Mouse (Mus musculus) hindbrain, embryonic 10.5 days (tissue): ENCODE measurements around the gene Ripk3. TPM values are rescaled to one million over a fixed set of nuclear protein-coding genes. Genes with fewer than 3 reads are reported as not detected.

ENCODE experiments used
- DNase-seq: peaks from one replicate; pipeline ENCODE4 v3.0.0-alpha.2; 2017; ENCODE audit warnings: low spot score
- H3K27ac ChIP-seq: fragments of 300-500 bp; sonication (generic); 2 replicates; pipeline ENCODE4 v1.5.1; 2016; ENCODE audit warnings: mild to moderate bottlenecking, moderate library complexity
- H3K27me3 ChIP-seq: fragments of 300-500 bp; sonication (generic); 2 replicates; pipeline ENCODE4 v1.6.1; 2016; ENCODE audit warnings: mild to moderate bottlenecking; ENCODE audit not compliant: poor library complexity, insufficient read depth, severe bottlenecking
- H3K36me3 ChIP-seq: fragments of 300-500 bp; sonication (generic); 2 replicates; pipeline ENCODE4 v1.6.1; 2016; ENCODE audit warnings: mild to moderate bottlenecking, moderate library complexity
- H3K4me1 ChIP-seq: fragments of 300-500 bp; sonication (generic); replicated peaks from 2 replicates; pipeline ENCODE4 v1.6.1; 2016; ENCODE audit warnings: mild to moderate bottlenecking
- H3K4me3 ChIP-seq: fragments of 300-500 bp; sonication (generic); 2 replicates; pipeline ENCODE4 v1.5.1; 2016; ENCODE audit warnings: mild to moderate bottlenecking, moderate library complexity
- H3K9me3 ChIP-seq: fragments of 300-500 bp; sonication (generic); 2 replicates; pipeline ENCODE4 v1.6.1; 2016; ENCODE audit warnings: mild to moderate bottlenecking, moderate library complexity
- WGBS: fragments of 180-500 bp; shearing (Covaris S2); methylation state at CpG from one replicate; pipeline ENCODE4 v1.1.7; 2016; 5-methylcytosine and 5-hydroxymethylcytosine counted together
- polyA plus RNA-seq: library from polyadenylated mRNA; unstranded; fragments of >200 nt; fragmentation: Nextera tagmentation; extraction: Ambion mirVana; gene quantifications from 2 replicates; pipeline ENCODE4 v1.2.1, GENCODE M21; 2016

Gene Ripk3
- polyA plus RNA-seq, 1 experiment from 2014 or later: 11.9 TPM

DNA sequence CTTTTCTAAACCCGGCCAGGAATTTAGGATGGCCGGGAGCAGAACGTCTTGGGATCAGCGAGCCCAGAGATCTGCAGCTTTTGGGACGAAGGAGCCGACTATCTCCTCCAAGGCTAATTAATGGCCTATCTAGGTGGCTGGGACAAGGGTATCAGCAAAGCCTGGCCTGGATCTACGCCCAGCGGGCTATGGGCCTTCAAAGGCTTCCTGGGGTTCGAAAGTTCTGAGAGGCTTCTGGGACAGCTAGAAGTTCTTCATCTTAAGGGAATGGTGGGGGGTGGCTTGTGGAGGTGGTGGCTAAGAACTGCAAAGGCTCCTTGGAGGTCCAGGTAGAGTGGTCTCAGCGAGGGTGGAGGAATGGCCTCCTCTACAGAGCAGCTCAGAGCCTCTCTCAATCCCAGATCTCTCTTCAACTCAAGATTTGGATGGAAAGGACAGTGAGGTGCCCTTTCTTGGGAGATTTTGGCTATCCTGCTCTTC lies 35.4 kb upstream of the Ripk3 start:
- H3K4me3 ChIP-seq: peak overlapping the region; percentile 70
- no peaks in the 10 kb centered on the region for H3K36me3 ChIP-seq
- peaks cover 62% of the 10 kb centered on the region for H3K4me1 ChIP-seq
- H3K27me3 ChIP-seq: peaks cover 38% of the 10 kb centered on the region
- under 1% methylated on average over 10 of the region's 10 CpGs for WGBS
- peak; percentile 72 for DNase-seq
- H3K27ac ChIP-seq: peak overlapping the region; percentile 96
- H3K9me3 ChIP-seq: no peaks in the 10 kb centered on the region

DNA sequence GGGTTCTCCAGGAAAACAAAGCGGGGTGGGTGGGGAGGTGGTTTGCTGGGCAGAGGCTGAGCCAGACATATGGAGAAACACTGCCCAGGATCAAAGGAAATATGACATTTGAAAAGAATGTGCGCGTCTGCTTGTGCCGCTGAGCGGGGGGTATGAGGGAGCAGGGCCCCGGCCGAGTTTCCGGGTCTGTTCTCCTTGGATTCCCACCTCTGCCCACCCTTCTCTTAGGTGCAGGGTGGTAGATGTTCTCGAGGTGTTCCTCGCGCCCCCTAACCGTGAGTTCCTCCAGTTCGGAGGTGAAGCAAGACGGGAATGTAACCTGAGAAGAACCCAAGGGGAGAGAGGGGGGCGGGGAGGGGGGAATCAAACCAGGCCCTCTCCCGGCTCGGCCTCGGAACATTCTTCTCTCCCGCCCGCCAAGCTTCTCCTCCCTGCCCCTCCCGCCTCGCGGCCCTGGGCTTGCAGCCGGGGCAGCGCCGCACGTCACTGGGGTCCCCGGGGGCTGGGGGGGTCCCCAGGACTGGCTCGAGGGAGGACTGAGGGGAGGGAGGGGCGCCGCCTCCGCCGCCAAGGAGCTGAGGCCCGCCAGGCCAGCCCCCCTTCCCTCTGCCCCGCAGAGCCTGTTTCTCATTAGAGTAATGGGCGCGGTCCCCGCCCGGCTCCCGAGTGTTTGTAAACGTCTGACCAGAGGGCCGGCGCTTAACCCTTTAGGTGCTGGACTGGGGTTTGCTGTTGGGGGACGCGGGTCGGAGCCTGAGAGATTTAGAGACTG lies 34.5 kb upstream of the Ripk3 start, which contains the start of gene Nfatc4:
Gene Nfatc4 (plus strand): TSS at position 154 of the 772 bp plus-strand sequence.
- WGBS: under 1% methylated on average over 43 of the region's 46 CpGs
- Histone ChIP-seq H3K27ac (peak within 1 kb of the TSS; percentile 96), H3K4me1 (peaks cover 53% of the 10 kb centered on the region)

DNA sequence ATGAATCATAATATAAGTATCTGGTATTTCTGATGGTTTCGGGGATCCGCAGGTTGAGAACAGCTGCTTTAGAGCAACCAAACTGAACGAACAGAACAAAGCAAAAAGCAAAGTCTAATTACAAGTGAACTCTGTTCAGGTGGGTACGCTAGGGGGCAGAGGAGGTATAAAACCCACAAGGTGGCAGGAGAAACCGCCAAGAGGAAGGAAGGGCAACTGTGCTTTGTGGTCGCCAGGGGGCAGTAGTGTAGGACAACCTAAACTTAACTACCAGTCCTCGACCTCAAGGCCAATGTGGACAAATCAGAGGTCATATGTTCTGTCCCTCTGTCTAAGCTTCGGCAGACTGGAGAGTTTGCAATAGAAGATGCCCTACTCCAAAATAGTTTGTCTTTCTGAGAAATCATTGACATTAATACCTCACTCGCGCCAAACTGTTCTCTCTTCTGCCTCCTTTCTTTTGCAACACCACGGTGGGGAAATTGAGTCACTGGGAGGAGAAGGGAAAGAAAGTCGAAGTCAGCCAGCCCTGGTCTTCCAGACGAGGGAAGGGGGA lies 33.8 kb upstream of the Ripk3 start:
- Histone ChIP-seq H3K4me3 (peak overlapping the region; percentile 70), H3K4me1 (peaks cover 47% of the 10 kb centered on the region), H3K27ac (peak overlapping the region; percentile 96), H3K27me3 (peaks cover 24% of the 10 kb centered on the region), H3K36me3 (no peaks in the 10 kb centered on the region), H3K9me3 (no peaks in the 10 kb centered on the region)
- WGBS: 7% methylated on average over 13 of the region's 13 CpGs
- peak; percentile 85 for DNase-seq

More for the DNA sequence above, 34.5 kb upstream of the Ripk3 start, which contains the start of gene Nfatc4:
- H3K4me3 ChIP-seq: peak within 1 kb of the TSS; percentile 70
- H3K36me3 ChIP-seq: no peaks in the 10 kb centered on the region
- peak; percentile 95 for DNase-seq
- H3K27me3 ChIP-seq: peaks cover 31% of the 10 kb centered on the region
- H3K9me3 ChIP-seq: no peaks in the 10 kb centered on the region

DNA sequence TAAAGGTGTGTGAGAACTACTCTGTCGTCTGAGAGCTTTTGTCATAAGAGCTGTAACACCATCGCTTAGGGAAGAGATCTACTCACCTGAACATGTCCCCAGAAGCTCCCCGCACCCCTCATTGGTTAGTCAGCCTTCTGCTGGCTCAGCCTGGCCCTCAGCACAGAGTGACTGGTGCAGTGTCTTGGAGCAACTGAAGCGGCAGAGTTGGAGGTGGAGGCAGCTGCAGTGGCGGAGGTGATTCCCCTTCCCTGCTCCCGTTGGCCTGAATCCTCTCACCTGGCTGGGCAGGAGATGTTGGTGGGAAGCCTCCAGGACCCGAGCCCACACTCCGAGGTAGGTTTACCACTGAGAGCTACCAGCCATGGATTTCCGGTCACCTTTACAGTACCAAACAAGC lies 31.9 kb upstream of the Ripk3 start:
- DNase-seq: no peak
- Histone ChIP-seq H3K4me3 (no peak overlapping the region), H3K9me3 (no peaks in the 10 kb centered on the region), H3K27ac (no peak overlapping the region), H3K36me3 (no peaks in the 10 kb centered on the region), H3K27me3 (peaks cover 5% of the 10 kb centered on the region), H3K4me1 (peaks cover 33% of the 10 kb centered on the region)
- WGBS: 86% methylated on average over 9 of the region's 9 CpGs

DNA sequence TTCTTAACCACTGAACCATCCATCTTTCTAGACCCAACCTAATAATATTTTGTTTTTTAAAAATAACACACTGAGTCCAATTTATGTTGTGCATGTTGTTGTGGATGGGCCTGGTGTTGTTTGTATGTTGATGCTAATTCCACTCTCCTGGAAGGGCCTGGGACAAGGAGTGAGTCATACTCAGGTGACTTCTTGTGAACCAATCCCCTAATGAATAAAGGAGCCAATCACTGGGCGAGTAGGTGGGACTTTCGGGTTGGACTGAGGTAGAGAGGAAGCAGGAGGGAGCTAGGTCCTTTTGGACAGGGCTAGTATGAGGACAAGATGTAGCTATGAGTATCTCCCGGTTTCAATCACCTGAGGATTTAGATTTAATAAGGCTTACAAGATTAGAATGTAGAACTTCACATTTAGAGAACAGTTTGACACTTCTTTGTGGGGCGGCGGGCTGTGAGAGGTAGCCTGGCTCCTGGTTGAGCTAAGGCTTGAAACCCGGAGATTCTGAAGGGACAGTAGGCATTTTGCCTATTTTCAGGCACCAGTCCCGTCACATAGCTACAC lies 31.3 kb upstream of the Ripk3 start:
- WGBS: 80% methylated on average over 7 of the region's 7 CpGs
- Histone ChIP-seq H3K4me1 (peaks cover 33% of the 10 kb centered on the region), H3K36me3 (no peaks in the 10 kb centered on the region), H3K27ac (no peak overlapping the region), H3K4me3 (no peak overlapping the region), H3K27me3 (no peaks in the 10 kb centered on the region), H3K9me3 (no peaks in the 10 kb centered on the region)
- DNase-seq: no peak

- Histone ChIP-seq H3K27me3 (no peaks in the 10 kb centered on the region), H3K36me3 (no peaks in the 10 kb centered on the region), H3K27ac (peak overlapping the region; percentile 77), H3K4me3 (peak overlapping the region; percentile 62), H3K9me3 (no peaks in the 10 kb centered on the region), H3K4me1 (peaks cover 13% of the 10 kb centered on the region)
- DNase-seq: peak; percentile 34
- WGBS: 23% methylated on average over 17 of the region's 17 CpGs
Observed at GRCm38 (mm10) chr14:55815310-55815751, 26.7 kb upstream of the Ripk3 start.

GRCm38 (mm10) chr14:55814885-55815284 lies 26.2 kb upstream of the Ripk3 start:
- Histone ChIP-seq H3K4me3 (peak overlapping the region; percentile 62), H3K27me3 (no peaks in the 10 kb centered on the region), H3K36me3 (no peaks in the 10 kb centered on the region), H3K4me1 (peaks cover 13% of the 10 kb centered on the region), H3K27ac (peak overlapping the region; percentile 77), H3K9me3 (no peaks in the 10 kb centered on the region)
- DNase-seq: peak; percentile 79
- WGBS: 19% methylated on average over 16 of the region's 16 CpGs

- Histone ChIP-seq H3K4me1 (no peaks in the 10 kb centered on the region), H3K9me3 (no peaks in the 10 kb centered on the region), H3K4me3 (no peak overlapping the region), H3K27me3 (peaks cover 3% of the 10 kb centered on the region), H3K27ac (no peak overlapping the region), H3K36me3 (no peaks in the 10 kb centered on the region)
- 89% methylated on average over 15 of the region's 15 CpGs for WGBS
- DNase-seq: no peak
Observed at GRCm38 (mm10) chr14:55795380-55796163, 6.9 kb upstream of the Ripk3 start.

DNA sequence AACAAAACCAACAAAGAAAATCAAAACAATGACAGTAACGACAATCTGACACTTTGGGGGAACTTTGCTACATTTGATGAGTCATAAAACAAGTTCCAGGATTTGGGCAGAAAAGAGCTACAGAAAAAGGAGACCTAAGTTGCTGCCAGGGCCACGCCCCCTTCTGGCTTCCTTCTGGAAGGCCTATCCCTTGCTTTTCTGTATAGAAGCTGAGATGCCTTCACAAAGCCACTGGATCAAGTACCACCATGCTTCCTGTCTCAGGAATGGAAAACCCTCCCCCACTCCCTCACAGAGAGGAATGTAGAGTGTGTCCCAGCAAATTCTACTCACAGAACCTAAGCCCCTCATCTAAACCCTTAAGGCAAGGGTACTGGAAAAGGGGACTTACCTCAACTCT lies 5.3 kb upstream of the Ripk3 start:
- H3K4me1 ChIP-seq: no peaks in the 10 kb centered on the region
- 72% methylated on average over 2 of the region's 2 CpGs for WGBS
- no peak overlapping the region for H3K27ac ChIP-seq
- H3K36me3 ChIP-seq: no peaks in the 10 kb centered on the region
- DNase-seq: no peak
- H3K27me3 ChIP-seq: peaks cover 19% of the 10 kb centered on the region
- no peaks in the 10 kb centered on the region for H3K9me3 ChIP-seq
- no peak overlapping the region for H3K4me3 ChIP-seq

- Histone ChIP-seq H3K9me3 (no peaks in the 10 kb centered on the region), H3K4me3 (no peak overlapping the region), H3K27me3 (peaks cover 24% of the 10 kb centered on the region), H3K36me3 (no peaks in the 10 kb centered on the region), H3K27ac (no peak overlapping the region), H3K4me1 (peaks cover 4% of the 10 kb centered on the region)
- 71% methylated on average over 2 of the region's 2 CpGs for WGBS
- no peak for DNase-seq
Observed at GRCm38 (mm10) chr14:55793461-55793860, 4.8 kb upstream of the Ripk3 start.

DNA sequence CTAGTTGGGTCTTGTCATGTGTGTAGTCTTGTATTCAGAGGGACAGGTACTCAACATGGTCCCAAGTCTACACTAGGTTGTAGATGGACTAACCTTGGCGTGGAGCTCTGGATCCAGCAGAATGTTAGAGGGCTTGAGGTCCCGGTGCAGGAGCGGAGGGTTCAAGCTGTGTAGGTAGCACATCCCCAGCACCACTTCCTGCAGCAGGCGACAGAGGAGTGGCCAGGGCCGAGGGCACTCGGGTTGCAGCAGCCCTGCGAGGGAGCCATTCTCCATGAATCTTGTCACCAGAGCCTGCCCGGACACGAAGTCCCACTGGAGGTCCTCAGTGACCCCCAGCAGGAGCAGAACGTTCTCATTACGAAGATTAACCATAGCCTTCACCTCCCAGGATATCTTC lies 934 bp downstream of the Ripk3 start:
- peak overlapping the region; percentile 45; the same call in 1 of the 2 replicates for H3K4me3 ChIP-seq
- H3K27ac ChIP-seq: no peak overlapping the region
- no peaks in the 10 kb centered on the region for H3K36me3 ChIP-seq
- peaks cover 81% of the 10 kb centered on the region for H3K27me3 ChIP-seq
- no peaks in the 10 kb centered on the region for H3K9me3 ChIP-seq
- H3K4me1 ChIP-seq: peaks cover 26% of the 10 kb centered on the region
- DNase-seq: no peak
- WGBS: 38% methylated on average over 11 of the region's 11 CpGs

- no peak overlapping the region for H3K4me3 ChIP-seq
- WGBS: 24% methylated on average over 6 of the region's 6 CpGs
- H3K27ac ChIP-seq: no peak overlapping the region
- peaks cover 98% of the 10 kb centered on the region for H3K27me3 ChIP-seq
- peaks cover 44% of the 10 kb centered on the region for H3K4me1 ChIP-seq
- DNase-seq: no peak
- H3K9me3 ChIP-seq: no peaks in the 10 kb centered on the region
- no peaks in the 10 kb centered on the region for H3K36me3 ChIP-seq
Observed at GRCm38 (mm10) chr14:55785195-55785594, 3.5 kb downstream of the Ripk3 start.
